Mouse (Mus musculus): ENCODE results near the gene Slc52a3.

DNA sequence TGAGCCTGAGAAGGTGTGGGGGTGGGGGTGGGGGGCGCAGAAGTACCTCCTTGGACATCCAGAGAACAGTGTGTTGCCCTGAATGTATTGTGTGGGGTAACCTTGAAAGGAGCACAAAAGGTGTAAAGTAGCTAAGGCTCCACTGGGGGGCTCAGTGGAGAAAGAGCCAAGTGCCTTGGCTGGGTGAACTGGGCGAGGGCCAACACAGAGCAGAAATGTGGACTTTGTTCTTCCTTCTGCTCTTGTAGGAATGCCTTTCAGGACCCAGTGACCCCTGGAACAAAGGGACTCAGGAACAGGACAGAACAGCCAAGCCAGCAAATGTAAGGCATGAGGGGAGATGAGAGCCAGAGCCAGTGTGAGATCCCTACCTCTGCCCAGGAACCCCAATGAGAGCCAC is 15.4 kb downstream of the Slc52a3 start:
- peak; percentile 24; the same call in 1 of the 2 replicates for TF ChIP-seq CTCF (IDR thresholded peaks at IDR 0.05; ENCODE audit: low read depth)
- TF ChIP-seq EP300 (IDR thresholded peaks at IDR 0.05; ENCODE audit: low read depth), result no peak

Data from liver, embryonic 14.5 days (tissue).